Mouse (Mus musculus) midbrain, embryonic 16.5 days (tissue): ENCODE results near the gene Pxn. TPM values are rescaled to one million over a fixed set of nuclear protein-coding genes. Genes with fewer than 3 reads are reported as not detected.
"Not testable (repeated sequence)": the region's sequence is repeated elsewhere in the genome, so short reads cannot be mapped to it uniquely, and the experiment has no call there.

ENCODE experiments used
- ATAC-seq: fragments of 200-750 bp; cut with Nextera tagmentation; 2 replicates; pipeline ENCODE4 v1.8.0; 2017; ENCODE audit warnings: moderate TSS enrichment
- H3K27ac ChIP-seq: fragments of 300-500 bp; sonication (generic); 2 replicates; pipeline ENCODE4 v1.5.1; 2014; ENCODE audit warnings: mild to moderate bottlenecking, low read length, mixed read lengths
- H3K27me3 ChIP-seq: fragments of 300-500 bp; sonication (generic); 2 replicates; pipeline ENCODE4 v1.6.1; 2014; ENCODE audit warnings: low read depth, low read length, mixed read lengths; ENCODE audit not compliant: control insufficient read depth, insufficient read depth
- H3K36me3 ChIP-seq: fragments of 300-500 bp; sonication (generic); 2 replicates; pipeline ENCODE4 v1.6.1; 2014; ENCODE audit warnings: mild to moderate bottlenecking, low read length, moderate library complexity, mixed read lengths; ENCODE audit not compliant: control insufficient read depth, insufficient read depth
- H3K4me1 ChIP-seq: fragments of 300-500 bp; sonication (generic); 2 replicates; pipeline ENCODE4 v1.6.1; 2014; ENCODE audit warnings: mild to moderate bottlenecking, low read length, mixed read lengths; ENCODE audit not compliant: control insufficient read depth, insufficient read depth
- H3K4me2 ChIP-seq: fragments of 300-500 bp; sonication (generic); 2 replicates; pipeline ENCODE4 v1.6.1; 2014; ENCODE audit warnings: mild to moderate bottlenecking, low read length, mixed read lengths
- H3K4me3 ChIP-seq: fragments of 300-500 bp; sonication (generic); 2 replicates; pipeline ENCODE4 v1.5.1; 2014; ENCODE audit warnings: low read depth, mild to moderate bottlenecking, low read length, moderate library complexity, mixed read lengths
- H3K9ac ChIP-seq: fragments of 300-500 bp; sonication (generic); 2 replicates; pipeline ENCODE4 v1.6.1; 2014; ENCODE audit warnings: low read depth, low read length, mixed read lengths
- H3K9me3 ChIP-seq: fragments of 300-500 bp; sonication (generic); replicated peaks from 2 replicates; pipeline ENCODE4 v1.6.1; 2014; ENCODE audit warnings: mild to moderate bottlenecking, low read length, mixed read lengths; ENCODE audit not compliant: control insufficient read depth, poor library complexity, severe bottlenecking
- WGBS: fragments of 180-500 bp; shearing (Covaris S2); extraction: QIAGEN DNeasy Blood & Tissue Kit; methylation state at CpG from one replicate; pipeline ENCODE4 v1.1.7; 2014; 5-methylcytosine and 5-hydroxymethylcytosine counted together
- polyA plus RNA-seq: library from polyadenylated mRNA; unstranded; fragments of >200 nt; fragmentation: Nextera tagmentation; extraction: Ambion mirVana; gene quantifications from 2 replicates; pipeline ENCODE4 v1.2.1, GENCODE M21; 2015

The Pxn gene
- polyA plus RNA-seq, 1 experiment from 2014 or later = 18.3 TPM

GRCm38 (mm10) chr5:115572679-115573535, 66.4 kb downstream of the Pxn start:
- Histone ChIP-seq H3K4me2 (no peak overlapping the region), H3K9ac (no peak overlapping the region), H3K4me3 (no peak overlapping the region), H3K4me1 (peaks cover 2% of the 10 kb centered on the region; the same call in 1 of the 2 replicates), H3K27me3 (no peaks in the 10 kb centered on the region), H3K36me3 (peaks cover 20% of the 10 kb centered on the region), H3K27ac (peak overlapping the region; percentile 45; the same call in 1 of the 2 replicates), H3K9me3 (no peaks in the 10 kb centered on the region)
- ATAC-seq = no peak
- WGBS = 61% methylated on average over 17 of the region's 17 CpGs

GRCm38 (mm10) chr5:115574992-115575391, 68.5 kb downstream of the Pxn start:
- no peaks in the 10 kb centered on the region for H3K27me3 ChIP-seq
- H3K36me3 ChIP-seq = peaks cover 38% of the 10 kb centered on the region
- H3K4me3 ChIP-seq = no peak overlapping the region
- H3K9ac ChIP-seq = no peak overlapping the region
- no peak overlapping the region for H3K4me2 ChIP-seq
- no peak overlapping the region for H3K27ac ChIP-seq
- no peaks in the 10 kb centered on the region for H3K4me1 ChIP-seq
- ATAC-seq = no peak
- no peaks in the 10 kb centered on the region for H3K9me3 ChIP-seq
- 90% methylated on average over 8 of the region's 8 CpGs for WGBS

DNA sequence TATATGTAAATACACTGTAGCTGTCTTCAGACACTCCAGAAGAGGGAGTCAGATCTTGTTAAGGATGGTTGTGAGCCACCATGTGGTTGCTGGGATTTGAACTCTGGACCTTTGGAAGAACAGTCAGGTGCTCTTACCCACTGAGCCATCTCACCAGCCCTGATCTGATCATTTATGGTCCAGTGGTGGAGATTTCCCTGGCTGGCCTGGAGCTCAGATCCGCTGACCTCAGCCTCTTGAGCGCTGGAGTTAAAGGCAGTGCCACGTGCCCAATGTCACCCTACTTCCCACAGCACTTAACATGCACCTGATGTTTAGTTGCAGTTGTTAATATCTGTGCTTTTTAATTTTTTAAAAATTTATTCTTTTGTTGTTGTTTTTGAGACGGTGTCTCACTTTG, 71.2 kb downstream of the Pxn start:
- ATAC-seq, H3K9me3 ChIP-seq, H3K9ac ChIP-seq, H3K27me3 ChIP-seq, H3K27ac ChIP-seq, H3K4me1 ChIP-seq, H3K4me2 ChIP-seq, H3K4me3 ChIP-seq: not testable (repeated sequence)
- 97% methylated on average over 4 of the region's 4 CpGs for WGBS
- peaks cover 57% of the 10 kb centered on the region for H3K36me3 ChIP-seq

- H3K36me3 ChIP-seq = peaks cover 63% of the 10 kb centered on the region
- no peak overlapping the region for H3K27ac ChIP-seq
- peaks cover 5% of the 10 kb centered on the region; the same call in 1 of the 2 replicates for H3K9me3 ChIP-seq
- H3K4me3 ChIP-seq = no peak overlapping the region
- H3K9ac ChIP-seq = no peak overlapping the region
- 94% methylated on average over 14 of the region's 14 CpGs for WGBS
- no peak overlapping the region for H3K4me2 ChIP-seq
- ATAC-seq = no peak
- no peaks in the 10 kb centered on the region for H3K27me3 ChIP-seq
- H3K4me1 ChIP-seq = no peaks in the 10 kb centered on the region
Measured at GRCm38 (mm10) chr5:115578922-115579321, 72.4 kb downstream of the Pxn start.

DNA sequence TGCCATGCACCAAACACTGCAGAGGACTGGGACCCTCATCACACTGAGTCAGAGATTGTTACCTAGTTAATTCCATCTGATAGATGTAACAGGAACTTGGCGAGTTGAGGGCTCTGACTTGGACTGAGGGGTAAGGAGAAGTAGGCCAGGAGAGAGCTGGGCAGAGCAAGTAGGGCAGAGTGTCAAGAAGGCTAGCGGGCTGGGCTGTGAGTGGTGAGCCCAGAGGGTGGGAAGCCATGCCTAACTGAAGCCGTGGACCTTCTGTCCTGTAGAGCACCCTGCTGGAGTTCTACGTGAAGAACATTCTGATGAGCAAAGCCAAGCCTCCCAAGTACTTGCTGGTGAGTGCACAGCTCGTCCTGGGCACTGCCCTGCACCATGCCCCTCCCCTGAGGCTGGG, 72.9 kb downstream of the Pxn start:
- H3K4me2 ChIP-seq = no peak overlapping the region
- peaks cover 65% of the 10 kb centered on the region for H3K36me3 ChIP-seq
- H3K9me3 ChIP-seq = peaks cover 5% of the 10 kb centered on the region; the same call in 1 of the 2 replicates
- H3K4me1 ChIP-seq = no peaks in the 10 kb centered on the region
- H3K4me3 ChIP-seq = no peak overlapping the region
- ATAC-seq = no peak
- no peak overlapping the region for H3K27ac ChIP-seq
- H3K27me3 ChIP-seq = no peaks in the 10 kb centered on the region
- no peak overlapping the region for H3K9ac ChIP-seq
- 86% methylated on average over 5 of the region's 5 CpGs for WGBS

GRCm38 (mm10) chr5:115580229-115581001, 73.9 kb downstream of the Pxn start:
- Histone ChIP-seq H3K27ac (no peak overlapping the region), H3K4me2 (no peak overlapping the region), H3K4me1 (no peaks in the 10 kb centered on the region), H3K9me3 (peaks cover 5% of the 10 kb centered on the region; the same call in 1 of the 2 replicates), H3K9ac (no peak overlapping the region), H3K36me3 (peaks cover 64% of the 10 kb centered on the region), H3K27me3 (no peaks in the 10 kb centered on the region), H3K4me3 (no peak overlapping the region)
- no peak for ATAC-seq
- 94% methylated on average over 14 of the region's 14 CpGs for WGBS

DNA sequence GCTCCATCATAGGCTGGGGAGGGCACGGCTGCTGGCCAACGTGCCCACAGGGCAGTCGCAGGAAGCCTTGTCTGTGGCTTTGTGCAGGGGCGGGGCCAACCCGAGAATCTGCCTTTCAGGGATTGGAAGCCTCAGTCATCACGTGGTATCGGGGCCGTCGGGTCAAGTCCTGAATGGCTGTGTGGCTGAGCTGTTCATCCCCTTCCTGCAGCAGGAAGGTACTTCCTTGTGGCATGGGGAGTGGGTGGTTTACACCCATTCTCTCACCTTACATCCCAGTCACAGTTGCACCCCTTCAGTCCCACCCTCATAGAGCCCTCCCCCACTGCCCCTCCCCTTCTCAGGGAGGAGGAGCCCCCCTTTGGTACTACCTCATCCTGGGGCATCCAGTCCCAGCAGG, 75.2 kb downstream of the Pxn start:
- H3K4me1 ChIP-seq = no peaks in the 10 kb centered on the region
- H3K9me3 ChIP-seq = peaks cover 5% of the 10 kb centered on the region; the same call in 1 of the 2 replicates
- H3K36me3 ChIP-seq = peaks cover 69% of the 10 kb centered on the region
- no peak overlapping the region for H3K4me2 ChIP-seq
- H3K27ac ChIP-seq = no peak overlapping the region
- no peak overlapping the region for H3K4me3 ChIP-seq
- no peak for ATAC-seq
- H3K27me3 ChIP-seq = no peaks in the 10 kb centered on the region
- H3K9ac ChIP-seq = no peak overlapping the region
- WGBS = 96% methylated on average over 9 of the region's 9 CpGs

GRCm38 (mm10) chr5:115585616-115586015, 79.1 kb downstream of the Pxn start:
- Histone ChIP-seq H3K27me3 (no peaks in the 10 kb centered on the region), H3K9ac (no peak overlapping the region), H3K9me3 (peaks cover 5% of the 10 kb centered on the region; the same call in 1 of the 2 replicates), H3K4me3 (no peak overlapping the region), H3K27ac (no peak overlapping the region), H3K4me2 (no peak overlapping the region), H3K4me1 (no peaks in the 10 kb centered on the region), H3K36me3 (peaks cover 74% of the 10 kb centered on the region)
- WGBS = 86% methylated on average over 12 of the region's 12 CpGs
- ATAC-seq = no peak

GRCm38 (mm10) chr5:115586166-115586565, 79.7 kb downstream of the Pxn start:
- Histone ChIP-seq H3K27ac (no peak overlapping the region), H3K9ac (no peak overlapping the region), H3K4me3 (no peak overlapping the region), H3K4me1 (no peaks in the 10 kb centered on the region), H3K27me3 (no peaks in the 10 kb centered on the region), H3K36me3 (peaks cover 75% of the 10 kb centered on the region), H3K4me2 (no peak overlapping the region), H3K9me3 (peaks cover 5% of the 10 kb centered on the region; the same call in 1 of the 2 replicates)
- ATAC-seq = no peak
- WGBS = 54% methylated on average over 15 of the region's 15 CpGs
